Mouse (Mus musculus) ES-E14 (cell line): ENCODE data around the gene Fgf2. TPM values are rescaled to one million over a fixed set of nuclear protein-coding genes. Genes with fewer than 3 reads are reported as not detected.

Experiments
- DNase-seq: peaks from one replicate; pipeline ENCODE4 v3.0.0-alpha.2; 2013; ENCODE audit warnings: low read depth, low spot score
- H3K27ac ChIP-seq: 2 replicates; pipeline ENCODE4 v1.5.1; 2012; ENCODE audit warnings: low read depth, mild to moderate bottlenecking, low read length, moderate library complexity, mixed read lengths; ENCODE audit not compliant: poor library complexity, insufficient read depth, severe bottlenecking
- H3K36me3 ChIP-seq: 2 replicates; pipeline ENCODE4 v1.6.1; 2012; ENCODE audit warnings: mild to moderate bottlenecking, low read length, moderate library complexity, mixed read lengths; ENCODE audit not compliant: control insufficient read depth, poor library complexity, insufficient read depth, severe bottlenecking
- H3K4me1 ChIP-seq, 2 experiments: fragments of 150-350 bp in 1 of 2; sonication (generic) in 1 of 2; 2 replicates each; pipeline ENCODE4 v1.6.1; 2012; ENCODE audit warnings: low read length in 2 of 2, mild to moderate bottlenecking in 1 of 2, mixed read lengths in 1 of 2; ENCODE audit not compliant: control insufficient read depth in 2 of 2, insufficient read depth in 2 of 2, poor library complexity in 1 of 2
- H3K4me3 ChIP-seq, 2 experiments: fragments of 150-350 bp in 1 of 2; sonication (generic) in 1 of 2; 2 replicates each; pipeline ENCODE4 v1.5.1; 2012; ENCODE audit warnings: low read length in 2 of 2, low read depth in 1 of 2, mild to moderate bottlenecking in 1 of 2, mixed read lengths in 1 of 2; ENCODE audit not compliant: insufficient read depth in 1 of 2, poor library complexity in 1 of 2, severe bottlenecking in 1 of 2
- H3K9ac ChIP-seq: 2 replicates; pipeline ENCODE4 v1.6.1; 2012; ENCODE audit warnings: low read depth, mild to moderate bottlenecking, low read length, mixed read lengths; ENCODE audit not compliant: poor library complexity, insufficient read depth, severe bottlenecking
- H3K9me3 ChIP-seq: fragments of 150-350 bp; sonication (generic); 2 replicates; pipeline ENCODE4 v1.6.1; 2012; ENCODE audit warnings: low read depth, mild to moderate bottlenecking, low read length; ENCODE audit not compliant: control insufficient read depth, insufficient read depth
- CHD2 ChIP-seq: IDR thresholded peaks from 2 replicates; pipeline ENCODE4 v1.6.1; 2014; ENCODE audit warnings: mild to moderate bottlenecking, low read depth, low read length, inconsistent platforms
- HCFC1 ChIP-seq: IDR thresholded peaks from 2 replicates; pipeline ENCODE4 v1.6.1; 2012; ENCODE audit warnings: low read length, inconsistent platforms, borderline replicate concordance; ENCODE audit not compliant: insufficient read depth
- MAFK ChIP-seq: IDR thresholded peaks from 2 replicates; pipeline ENCODE4 v1.6.1; 2014; ENCODE audit warnings: mild to moderate bottlenecking, low read depth, low read length, inconsistent platforms; ENCODE audit not compliant: insufficient read depth
- ZC3H11A ChIP-seq: IDR thresholded peaks from 2 replicates; pipeline ENCODE4 v1.6.1; 2012; ENCODE audit warnings: low read depth, mild to moderate bottlenecking, inconsistent platforms, low read length, borderline replicate concordance
- ZNF384 ChIP-seq: IDR thresholded peaks from 2 replicates; pipeline ENCODE4 v1.6.1; 2012; ENCODE audit warnings: low read depth, low read length, inconsistent platforms
- in situ Hi-C, 2 experiments: fragments of 600-800 bp; cut with MboI; formaldehyde crosslinking; loops; one replicate each; pipeline ENCODE4 v1.15.1; 2025; ENCODE audit warnings: low sequenced_read_pairs in 2 of 2, inconsistent platforms in 1 of 2; ENCODE audit not compliant: unreplicated experiment in 2 of 2
- total RNA-seq: library from RNA; depleted of rRNA; stranded (reverse); fragments of 300-350 nt; gene quantifications from 2 replicates; pipeline ENCODE4 v1.2.3, GENCODE M21; 2012

The Fgf2 gene
- total RNA-seq, 1 experiment: 0.45 TPM

DNA sequence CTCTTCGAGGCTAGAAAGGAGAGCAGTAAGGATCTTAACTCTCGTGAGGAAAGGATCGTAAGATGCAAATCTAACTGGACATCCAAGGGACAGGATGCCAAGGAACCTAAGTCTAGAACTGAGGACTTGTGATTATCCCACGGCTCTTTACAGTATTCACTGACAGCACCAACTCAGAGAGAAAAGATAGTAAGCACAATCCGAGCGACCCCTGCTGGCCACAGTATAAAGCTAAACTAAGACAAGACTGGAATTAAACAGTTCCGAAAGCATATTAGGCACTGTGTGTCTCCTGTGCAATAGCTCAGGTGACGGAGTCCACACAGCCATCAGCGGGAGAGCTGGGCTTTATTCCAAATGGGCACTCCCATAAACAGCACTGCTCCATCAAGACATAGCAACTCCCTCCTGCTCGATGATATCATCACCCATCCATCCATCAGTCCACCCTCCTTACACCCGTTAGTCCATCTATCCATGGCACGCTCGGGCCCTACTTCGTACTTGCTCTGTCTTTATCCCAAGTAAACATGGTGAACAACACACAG lies 66.3 kb downstream of the Fgf2 start:
- no peaks in the 10 kb centered on the region for H3K9me3 ChIP-seq
- no peak for TF ChIP-seq MAFK
- no peak for TF ChIP-seq HCFC1
- no peak for TF ChIP-seq CHD2
- no peak for TF ChIP-seq ZNF384
- TF ChIP-seq ZC3H11A: peak; percentile 13; the same call in 1 of the 2 replicates
- no peak overlapping the region for H3K9ac ChIP-seq
- no peak overlapping the region for H3K27ac ChIP-seq
- in situ Hi-C loops: loop anchor here in 1 of 2 experiments (5.0 kb wide), 1 partner anchor 77 kb away; no protein-coding TSS in a partner anchor
- peak; percentile 70 for DNase-seq
- H3K4me3 ChIP-seq: no peak overlapping the region
- H3K36me3 ChIP-seq: no peaks in the 10 kb centered on the region
- H3K4me1 ChIP-seq: peaks cover 0 to 3% of the 10 kb centered on the region in 2 experiments; a peak in 2 of 4 replicates

DNA sequence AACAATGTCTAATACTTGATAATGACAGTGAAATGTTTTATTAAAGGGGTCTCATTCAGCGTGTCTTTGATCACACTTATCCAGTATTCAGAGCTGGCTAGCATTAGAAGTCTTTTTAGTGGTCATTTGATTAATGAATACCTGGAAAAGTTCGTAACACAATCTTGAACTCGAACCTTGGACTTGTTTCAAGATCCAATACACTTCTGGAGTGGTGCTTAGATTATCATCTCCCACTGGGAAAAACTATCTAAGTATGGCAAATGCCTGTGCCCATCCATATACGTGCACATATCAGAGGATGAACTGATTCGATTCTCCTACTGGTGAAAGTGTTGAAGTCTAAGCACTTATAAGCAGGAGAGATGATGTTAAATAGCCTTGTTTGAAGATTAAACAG lies 70.2 kb downstream of the Fgf2 start:
- in situ Hi-C loops: no loop called here
- Histone ChIP-seq H3K36me3 (no peaks in the 10 kb centered on the region), H3K9ac (no peak overlapping the region; the same call in 1 of the 2 replicates), H3K4me3 (peak overlapping the region; percentile 78 to 99), H3K9me3 (no peaks in the 10 kb centered on the region), H3K4me1 (peaks cover 0 to 3% of the 10 kb centered on the region in 2 experiments; a peak in 3 of 4 replicates), H3K27ac (no peak overlapping the region)
- DNase-seq: no peak
- no peak for TF ChIP-seq HCFC1
- no peak for TF ChIP-seq ZNF384
- TF ChIP-seq ZC3H11A: no peak
- TF ChIP-seq CHD2: no peak
- no peak for TF ChIP-seq MAFK

- Histone ChIP-seq H3K36me3 (no peaks in the 10 kb centered on the region), H3K9ac (peak overlapping the region; percentile 85), H3K4me3 (peak overlapping the region; percentile 78 to 99), H3K27ac (peak overlapping the region; percentile 69), H3K9me3 (no peaks in the 10 kb centered on the region), H3K4me1 (peaks cover 0 to 3% of the 10 kb centered on the region in 2 experiments; a peak in 3 of 4 replicates)
- in situ Hi-C loops: no loop called here
- peak; percentile 44 for DNase-seq
- TF ChIP-seq HCFC1 (peak; percentile 26; the same call in 1 of the 2 replicates), ZNF384 (no peak)
These were observed 70.9 kb downstream of the Fgf2 start for GRCm38 (mm10) chr3:37418961-37419457.

DNA sequence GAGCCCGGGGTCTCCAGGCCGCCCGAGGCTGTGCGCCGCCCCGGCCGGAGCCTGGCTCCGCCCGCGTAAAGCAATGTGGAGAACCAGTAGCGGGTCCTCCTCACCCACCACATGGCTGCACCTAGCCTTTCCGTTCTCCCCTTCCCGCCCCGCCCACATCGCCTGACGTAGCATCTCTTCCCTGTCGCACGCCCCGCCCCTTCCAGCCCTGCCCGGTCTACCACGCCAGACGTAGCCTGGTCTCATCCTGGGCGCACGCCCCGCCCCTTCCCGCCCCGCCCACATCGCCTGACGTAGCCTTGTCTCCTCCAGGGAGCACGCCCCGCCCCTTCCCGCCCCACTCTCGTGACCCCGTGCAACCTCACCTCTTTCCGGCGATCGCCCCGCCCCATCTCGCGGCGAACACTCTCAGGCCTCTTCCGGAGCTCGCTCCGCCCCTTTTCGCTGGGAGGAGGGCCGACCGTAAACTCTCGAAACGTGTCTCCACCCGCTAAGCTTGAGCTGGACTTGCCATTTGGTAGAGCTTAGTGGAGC lies 71.4 kb downstream of the Fgf2 start, which contains the start of gene Spata5:
Gene Spata5 (plus strand): TSS at position 439 of the 534 bp plus-strand sequence.
- peak within 1 kb of the TSS; percentile 92 for H3K9ac ChIP-seq
- DNase-seq: peak; percentile 100
- H3K27ac ChIP-seq: peak within 1 kb of the TSS; percentile 86
- in situ Hi-C loops: no loop called here
- H3K36me3 ChIP-seq: no peaks in the 10 kb centered on the region
- peak within 1 kb of the TSS; percentile 92 to 99 for H3K4me3 ChIP-seq
- TF ChIP-seq ZC3H11A (no peak), ZNF384 (no peak), HCFC1 (no peak), MAFK (no peak), CHD2 (no peak)
- H3K9me3 ChIP-seq: no peaks in the 10 kb centered on the region
- peaks cover 0 to 3% of the 10 kb centered on the region in 2 experiments; a peak in 3 of 4 replicates for H3K4me1 ChIP-seq
